Mouse (Mus musculus): ENCODE measurements around the gene Stx1a.

DNA sequence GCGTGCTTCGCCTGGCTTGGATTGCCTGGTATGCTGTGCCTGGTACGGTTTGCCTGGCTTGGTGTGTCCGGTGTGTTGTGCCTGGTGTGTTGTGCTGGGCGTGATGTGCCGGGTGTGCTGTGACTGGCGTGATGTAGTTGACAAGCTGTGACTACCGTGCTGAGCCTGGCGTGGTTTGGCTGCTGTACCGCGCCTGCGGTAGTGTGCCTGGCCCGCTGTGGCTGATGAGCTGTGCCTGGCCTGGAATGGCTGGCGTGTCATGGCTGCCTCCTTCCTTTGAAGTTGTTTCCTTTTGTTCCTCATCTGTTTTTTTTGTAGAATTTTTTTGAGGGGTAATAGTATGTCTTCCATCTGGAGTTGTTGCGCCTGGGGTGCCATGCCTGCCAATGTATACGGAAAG, 22.5 kb upstream of the Stx1a start:
- TF ChIP-seq CTCF (IDR thresholded peaks at IDR 0.05; ENCODE audit: borderline replicate concordance, insufficient read depth, low read length) (peak; percentile 3; the same call in 1 of the 2 replicates), POLR2A (IDR thresholded peaks at IDR 0.05; ENCODE audit: low read depth, low read length) (no peak)
